Mouse (Mus musculus): Measurements from ENCODE around the gene Madcam1. TPM values are rescaled to one million over a fixed set of nuclear protein-coding genes. Genes with fewer than 3 reads are reported as not detected.
"Not testable (repeated sequence)": the region's sequence is repeated elsewhere in the genome, so short reads cannot be mapped to it uniquely, and the experiment has no call there.

Gene Madcam1
- total RNA-seq, 2 experiments from 2014 or later, result not detected

DNA sequence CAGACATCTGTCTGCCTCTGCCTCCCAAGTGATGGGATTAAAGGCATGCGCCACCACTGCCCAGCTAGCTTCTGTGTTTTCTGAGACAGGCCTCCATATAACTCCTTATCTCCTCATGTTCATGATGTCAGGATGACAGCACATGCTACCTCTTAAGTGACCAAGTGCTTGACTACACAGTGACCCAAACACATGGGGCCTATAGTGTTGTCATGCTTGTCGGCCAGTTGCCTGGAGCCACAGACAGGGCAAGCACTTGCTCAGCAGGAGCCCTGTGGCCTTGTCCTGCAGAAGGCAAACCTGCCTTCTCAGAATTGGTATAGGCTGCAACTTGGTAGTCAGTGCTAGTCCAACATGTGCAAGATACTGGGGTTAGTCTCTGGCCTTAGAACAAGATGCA lies 21.9 kb downstream of the Madcam1 start:
- DNase-seq, result no peak
- intact Hi-C loops (cut with DNase I), result no loop called here

DNA sequence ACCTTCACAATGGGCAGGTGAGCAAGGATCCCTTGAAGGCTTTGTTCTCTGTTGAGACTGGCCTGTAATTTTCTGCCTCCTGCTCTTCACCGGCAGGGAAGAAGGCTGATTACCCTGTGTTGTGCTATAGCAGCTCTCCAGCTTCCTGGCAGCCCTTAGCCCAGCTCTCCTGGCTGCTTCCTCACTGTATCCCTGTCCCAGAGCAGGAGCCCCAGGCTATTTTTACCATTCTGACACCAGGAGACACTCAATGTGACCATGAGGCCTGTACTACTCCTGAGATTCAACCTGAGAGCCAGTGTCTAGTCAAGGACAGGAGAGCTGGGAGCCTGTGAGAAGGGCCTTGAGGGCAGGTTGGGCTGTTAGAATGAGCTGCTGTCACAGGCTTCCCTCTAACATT lies 22.3 kb downstream of the Madcam1 start:
- intact Hi-C loops (cut with DNase I), result no loop called here
- DNase-seq, result no peak

- intact Hi-C loops (cut with DNase I), result no loop called here
- DNase-seq, result no peak
Measured at GRCm38 (mm10) chr10:79687513-79687912, 23.2 kb downstream of the Madcam1 start.

DNA sequence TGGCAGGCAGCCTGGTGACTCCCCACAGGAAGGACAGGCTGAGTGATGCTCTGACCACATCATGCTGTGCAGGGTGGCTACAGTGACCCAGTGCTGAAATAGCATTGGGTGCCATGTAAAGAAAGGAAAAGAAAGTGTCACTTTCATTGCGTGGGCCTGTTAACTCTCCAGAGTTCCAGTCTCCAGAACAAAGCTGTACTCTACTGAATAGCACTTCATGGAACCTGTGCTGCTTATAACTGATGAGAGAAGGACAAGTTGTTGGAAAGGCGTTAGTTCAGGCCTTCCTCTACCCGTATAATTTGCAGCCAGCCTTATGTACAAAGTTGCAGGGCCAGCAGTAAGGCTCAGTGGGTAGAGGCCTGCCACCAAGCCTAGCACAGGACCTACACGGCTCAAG lies 24.4 kb downstream of the Madcam1 start, which contains the start of gene Gzmm:
Gzmm (plus strand) TSS at position 301 of the 400 bp plus-strand sequence.
- intact Hi-C loops (cut with DNase I), result no loop called here
- DNase-seq, result no peak

GRCm38 (mm10) chr10:79689178-79689577 lies 24.8 kb downstream of the Madcam1 start:
- no peak for DNase-seq
- intact Hi-C loops (cut with DNase I), result no loop called here

DNA sequence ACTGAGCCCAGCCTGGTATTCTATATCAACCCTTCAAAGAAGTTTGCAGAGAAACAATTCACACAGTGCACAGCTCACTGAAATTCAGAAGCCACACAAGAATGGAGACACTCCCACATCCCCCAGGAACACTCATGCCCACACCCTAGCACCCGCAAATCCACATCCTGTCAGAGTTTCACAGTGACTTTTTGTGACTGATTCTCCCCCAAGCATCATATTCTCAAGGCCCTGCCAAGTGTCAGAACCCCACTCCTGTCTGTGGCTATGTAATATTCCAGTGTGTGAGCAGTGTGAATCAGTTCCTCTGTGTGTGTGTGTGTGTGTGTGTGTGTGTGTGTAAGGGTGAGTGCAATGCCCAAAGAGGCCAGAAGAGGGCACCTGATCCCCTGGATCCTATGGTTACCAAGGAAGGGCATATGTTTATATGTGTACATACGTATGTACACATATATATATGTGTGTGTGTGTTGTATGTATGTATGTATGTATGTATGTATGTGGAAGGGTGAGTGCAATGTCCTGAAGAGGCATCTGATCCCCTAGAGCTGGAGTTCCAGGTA lies 27.7 kb downstream of the Madcam1 start:
- intact Hi-C loops (cut with DNase I), result no loop called here
- no peak for DNase-seq

DNA sequence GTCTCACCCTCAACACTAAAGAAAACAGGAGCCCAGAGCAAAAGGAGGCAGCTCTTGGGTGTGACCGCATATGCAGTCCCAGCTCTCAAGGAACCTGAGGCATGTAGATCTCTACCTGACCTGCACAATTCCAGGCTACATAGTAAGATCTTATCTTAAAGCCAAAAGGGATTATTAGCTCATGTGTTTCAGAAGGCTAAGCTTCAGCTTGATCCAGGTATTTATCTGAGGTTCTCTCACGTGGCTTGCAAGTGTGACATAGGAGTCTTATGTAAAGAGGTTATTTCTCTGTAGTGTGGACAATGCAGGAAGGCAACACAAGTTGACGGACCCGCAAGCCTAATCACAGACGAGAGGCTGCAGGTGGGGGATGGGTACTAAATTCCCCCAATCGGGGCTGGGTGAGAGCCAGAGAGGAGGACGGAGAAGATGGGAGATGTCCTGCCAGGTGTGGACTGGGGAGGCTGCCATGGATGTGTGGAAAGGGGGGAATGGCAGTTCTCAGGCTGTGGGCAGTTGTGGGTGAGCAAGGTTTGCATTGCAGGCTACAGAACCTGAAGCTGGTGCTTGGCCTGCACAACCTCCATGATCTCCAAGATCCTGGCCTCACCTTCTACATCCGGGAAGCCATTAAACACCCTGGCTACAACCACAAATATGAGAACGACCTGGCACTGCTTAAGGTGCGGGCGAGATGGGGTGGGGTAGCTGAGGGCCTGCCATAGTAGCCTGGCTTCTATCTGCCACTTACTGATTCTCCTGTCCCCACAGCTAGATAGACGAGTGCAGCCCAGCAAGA lies 29.4 kb downstream of the Madcam1 start:
- no peak for DNase-seq

DNA sequence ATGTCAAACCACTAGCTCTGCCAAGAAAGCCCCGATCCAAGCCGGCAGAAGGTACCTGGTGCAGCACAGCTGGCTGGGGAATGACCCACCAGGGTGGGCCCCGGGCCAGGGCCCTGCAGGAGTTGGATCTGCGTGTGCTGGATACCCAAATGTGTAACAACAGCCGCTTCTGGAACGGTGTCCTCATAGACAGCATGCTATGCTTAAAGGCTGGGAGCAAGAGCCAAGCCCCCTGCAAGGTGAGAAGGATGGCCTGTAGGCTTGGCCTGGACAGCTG lies 30.0 kb downstream of the Madcam1 start:
- intact Hi-C loops (cut with DNase I), result no loop called here
- DNase-seq, result no peak

More for the DNA sequence above, 29.4 kb downstream of the Madcam1 start:
- intact Hi-C loops (cut with DNase I), result no loop called here

DNA sequence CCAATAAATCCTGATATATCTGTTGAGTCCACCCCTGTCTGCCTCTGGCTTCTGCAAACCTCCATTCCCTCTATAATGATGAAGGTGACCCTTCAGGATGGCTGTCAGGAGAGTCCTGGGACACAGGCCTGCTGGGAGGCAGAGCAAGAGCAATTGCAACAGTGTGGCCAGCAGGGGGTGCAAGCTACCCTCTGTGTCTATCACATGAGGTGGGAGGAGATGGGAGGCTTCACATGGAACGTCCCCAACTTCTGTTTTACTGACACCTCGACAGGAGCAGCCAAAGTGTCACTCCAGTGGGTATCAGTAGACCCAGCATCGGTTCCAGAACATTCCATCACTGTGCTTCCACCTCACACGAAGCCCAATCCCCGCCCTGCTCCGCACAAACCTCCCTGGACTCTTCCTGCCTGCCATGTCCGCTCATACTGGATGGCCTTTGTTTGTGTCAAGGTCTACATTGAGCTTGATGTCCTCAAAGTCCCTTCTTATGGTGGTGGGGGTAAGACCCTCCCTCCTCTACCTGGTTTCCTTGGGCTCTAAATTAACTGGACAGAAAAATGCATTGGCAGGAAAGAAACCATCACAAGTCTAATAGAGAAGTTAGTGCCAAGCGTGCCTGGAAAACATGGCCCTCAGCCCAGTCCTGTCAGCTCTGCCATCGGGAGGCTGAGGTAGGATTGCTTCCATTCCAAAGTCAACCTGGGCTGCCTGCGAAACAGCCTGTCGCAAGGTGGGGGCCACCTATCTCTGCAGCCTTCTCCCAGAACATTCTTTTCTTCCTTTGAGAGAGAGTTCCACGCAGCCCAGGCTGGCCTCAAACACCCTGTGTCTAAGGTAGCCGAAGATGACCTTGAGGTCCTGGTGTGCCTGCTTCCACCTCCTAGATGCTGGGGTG lies 31.1 kb downstream of the Madcam1 start:
- intact Hi-C loops (cut with DNase I), result loop anchor here (5.0 kb wide), 1 partner anchor 92 kb away; no protein-coding TSS in a partner anchor
- DNase-seq, result peak; percentile 71 to 72

- intact Hi-C loops (cut with DNase I), result loop anchor here (5.0 kb wide), 1 partner anchor 91 kb away; no protein-coding TSS in a partner anchor
Measured at GRCm38 (mm10) chr10:79696129-79696651, 31.8 kb downstream of the Madcam1 start.

GRCm38 (mm10) chr10:79697916-79698315 lies 33.6 kb downstream of the Madcam1 start:
- peak in 1 of 2 experiments; percentile 13 for DNase-seq
- intact Hi-C loops (cut with DNase I), result loop anchor here (5.0 kb wide), 1 partner anchor 89 kb away; no protein-coding TSS in a partner anchor

More at GRCm38 (mm10) chr10:79696129-79696651, 31.8 kb downstream of the Madcam1 start:
- DNase-seq, result no peak

GRCm38 (mm10) chr10:79698459-79698858 lies 34.1 kb downstream of the Madcam1 start:
- intact Hi-C loops (cut with DNase I), result loop anchor here (5.0 kb wide), 1 partner anchor 89 kb away; no protein-coding TSS in a partner anchor
- no peak for DNase-seq

- intact Hi-C loops (cut with DNase I), result no loop called here
- DNase-seq, result no peak
Measured at GRCm38 (mm10) chr10:79700676-79701075, 36.3 kb downstream of the Madcam1 start.

DNA sequence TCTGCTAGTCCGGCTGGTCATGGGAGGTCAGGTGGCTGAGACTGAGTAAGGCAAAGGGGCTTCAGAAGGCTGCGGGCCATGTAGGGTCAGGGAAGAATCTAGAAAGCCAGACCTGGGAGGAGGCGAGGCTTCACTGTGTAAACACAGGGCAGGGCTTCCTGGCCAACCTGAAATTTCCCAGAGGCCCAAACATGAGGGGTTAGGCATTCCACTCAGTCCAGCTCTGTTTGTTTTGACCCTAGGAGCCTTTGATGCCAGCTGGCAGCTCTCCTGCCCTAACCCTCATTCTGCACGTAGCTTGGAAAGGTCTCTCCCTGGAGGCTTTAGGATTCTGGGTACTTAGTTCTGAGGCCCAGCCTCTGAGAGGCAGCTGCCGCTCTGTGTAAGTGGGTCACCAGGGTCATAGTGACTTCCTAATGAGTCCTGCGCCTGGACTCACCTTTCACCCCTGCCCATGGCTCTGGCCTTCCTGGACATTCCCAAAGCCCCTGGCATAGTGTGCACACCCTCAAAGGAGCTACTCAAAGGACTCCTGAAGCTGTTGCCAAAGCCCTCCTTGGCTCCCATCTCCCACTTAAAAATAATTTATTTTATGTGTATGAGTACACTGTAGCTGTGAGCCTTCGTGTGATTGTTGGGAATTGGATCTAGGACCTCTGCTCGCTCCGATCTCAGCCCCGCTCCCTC lies 37.2 kb downstream of the Madcam1 start:
- intact Hi-C loops (cut with DNase I), result no loop called here
- no peak for DNase-seq

GRCm38 (mm10) chr10:79702970-79703369 lies 38.6 kb downstream of the Madcam1 start:
- DNase-seq; intact Hi-C loops (cut with DNase I): not testable (repeated sequence)

DNA sequence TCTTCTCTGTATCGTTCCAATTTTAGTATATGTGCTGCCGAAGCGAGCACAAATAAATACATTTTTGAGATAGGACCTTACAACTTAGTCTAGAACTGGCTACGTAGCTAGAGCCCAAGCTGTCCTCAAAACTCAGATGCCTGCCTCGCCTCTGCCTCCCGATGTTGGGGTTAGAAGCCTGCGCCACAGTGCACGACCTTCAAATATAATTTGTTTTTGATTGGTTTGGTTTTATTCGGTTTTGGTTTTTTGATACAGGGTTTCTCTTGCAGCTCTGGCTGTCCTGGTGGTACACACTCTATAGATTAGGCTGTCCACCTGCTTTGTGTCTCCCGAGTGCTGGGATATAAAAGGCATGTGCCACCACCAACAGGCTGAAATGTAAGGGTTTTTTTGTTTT lies 39.2 kb downstream of the Madcam1 start:
- intact Hi-C loops (cut with DNase I), result no loop called here
- DNase-seq, result no peak

DNA sequence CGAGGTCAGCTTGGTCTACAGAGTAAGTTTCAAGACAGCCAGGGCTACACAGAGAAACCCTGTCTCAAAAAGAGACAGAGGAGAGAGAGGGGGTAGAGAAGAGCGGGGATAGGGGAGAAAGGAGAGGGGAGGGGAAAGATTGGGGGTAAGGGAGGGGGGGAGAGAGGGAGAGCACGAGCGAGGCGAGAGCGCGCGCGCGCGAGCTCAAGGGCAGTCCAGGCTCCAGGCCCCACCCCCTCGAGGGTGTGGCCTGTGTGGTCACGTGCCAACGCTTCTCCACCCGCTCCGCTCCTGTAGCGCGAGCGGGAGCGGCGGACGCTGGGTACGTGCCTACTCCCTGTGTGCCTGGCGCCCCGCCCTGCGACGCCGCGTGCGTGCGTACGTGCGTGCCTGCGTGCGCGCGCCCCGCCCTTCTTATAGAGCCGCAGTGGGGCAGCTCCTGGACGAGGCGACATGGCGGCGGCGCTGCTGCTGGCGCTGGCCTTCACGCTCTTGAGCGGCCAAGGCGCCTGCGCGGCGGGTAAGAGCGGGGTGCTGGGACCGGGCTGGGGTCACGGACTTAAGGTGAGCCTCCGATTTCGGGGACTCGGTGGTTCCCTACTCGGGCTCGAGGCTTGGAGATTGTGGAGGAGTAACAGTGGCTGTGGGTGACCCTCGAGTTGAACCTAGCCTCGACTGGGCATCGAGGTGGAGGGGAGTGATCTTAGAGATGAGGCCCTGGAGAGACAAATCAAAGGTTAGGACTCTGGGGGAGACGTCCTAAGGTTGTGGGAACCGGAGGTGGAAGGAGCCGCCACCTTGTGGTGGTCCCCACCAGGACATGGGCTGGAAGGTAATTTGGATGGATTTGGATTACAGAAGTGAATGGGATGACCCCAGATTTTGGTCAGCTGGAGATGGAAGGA lies 40.0 kb downstream of the Madcam1 start, which contains the start of gene Bsg:
Bsg (plus strand) TSS at position 427 of the 905 bp plus-strand sequence.
- intact Hi-C loops (cut with DNase I), result no loop called here
- peak; percentile 98 for DNase-seq

- intact Hi-C loops (cut with DNase I), result no loop called here
- DNase-seq, result no peak
Measured at GRCm38 (mm10) chr10:79704970-79705360, 40.6 kb downstream of the Madcam1 start.

- DNase-seq, result no peak
- intact Hi-C loops (cut with DNase I), result no loop called here
Measured at GRCm38 (mm10) chr10:79705951-79706350, 41.6 kb downstream of the Madcam1 start.
